Mouse (Mus musculus): Measurements from ENCODE around the gene Lfng.

DNA sequence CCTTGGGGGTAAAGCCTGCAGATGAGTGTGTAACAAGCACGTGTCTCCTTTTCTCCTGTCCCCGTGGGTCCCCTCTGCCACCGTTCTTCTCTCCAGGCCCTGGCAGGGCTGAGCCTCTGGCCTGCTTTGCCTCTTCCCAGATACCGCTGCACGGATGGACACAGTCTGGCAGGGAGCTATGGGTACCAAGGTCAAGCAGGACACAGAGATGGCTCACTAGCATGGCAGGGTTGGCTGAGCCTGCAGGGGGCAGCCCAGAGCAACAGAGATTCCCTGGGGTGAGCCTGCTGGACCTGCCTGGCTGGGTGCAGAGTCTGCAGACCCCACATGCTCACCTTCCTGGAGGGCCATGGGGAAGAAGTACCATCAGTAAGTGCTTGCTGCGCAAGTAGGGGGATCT, 41.3 kb upstream of the Lfng start:
- peak; percentile 8; the same call in 1 of the 2 replicates for TF ChIP-seq CTCF (IDR thresholded peaks at IDR 0.05; ENCODE audit: low read depth, low read length)
- TF ChIP-seq POLR2A (IDR thresholded peaks at IDR 0.05; ENCODE audit: borderline replicate concordance, low read depth, low read length), result no peak
